Mouse (Mus musculus) urinary bladder, postnatal 4 days (tissue): ENCODE data around the gene Robo1.

Experiments used
- DNase-seq, 2 experiments: peaks; one replicate each; pipeline ENCODE4 v3.0.0; 2021 to 2022; ENCODE audit warnings: low spot score in 2 of 2

Robo1 gene

GRCm38 (mm10) chr16:72828381-72828780 is 520.3 kb downstream of the Robo1 start:
- DNase-seq: no peak

GRCm38 (mm10) chr16:72829530-72829929 is 521.4 kb downstream of the Robo1 start:
- no peak for DNase-seq

GRCm38 (mm10) chr16:72830394-72831056 is 522.4 kb downstream of the Robo1 start:
- no peak for DNase-seq

- no peak for DNase-seq
Observed at GRCm38 (mm10) chr16:72834266-72834665, 526.2 kb downstream of the Robo1 start.

- DNase-seq: no peak
Observed at GRCm38 (mm10) chr16:72839031-72839430, 530.9 kb downstream of the Robo1 start.

GRCm38 (mm10) chr16:72841066-72841465 is 533.0 kb downstream of the Robo1 start:
- DNase-seq: no peak

- DNase-seq: no peak
Observed at GRCm38 (mm10) chr16:72854101-72854500, 546.0 kb downstream of the Robo1 start.

- DNase-seq: no peak
Observed at GRCm38 (mm10) chr16:72854809-72855503, 546.9 kb downstream of the Robo1 start.

GRCm38 (mm10) chr16:72861707-72862277 is 553.7 kb downstream of the Robo1 start:
- no peak for DNase-seq

- no peak for DNase-seq
Observed at GRCm38 (mm10) chr16:72866011-72866410, 557.9 kb downstream of the Robo1 start.

GRCm38 (mm10) chr16:72874934-72875732 is 567.0 kb downstream of the Robo1 start:
- no peak for DNase-seq

GRCm38 (mm10) chr16:72888108-72888507 is 580.0 kb downstream of the Robo1 start:
- DNase-seq: no peak

GRCm38 (mm10) chr16:72889401-72889800 is 581.3 kb downstream of the Robo1 start:
- DNase-seq: no peak

- no peak for DNase-seq
Observed at GRCm38 (mm10) chr16:72897125-72897524, 589.0 kb downstream of the Robo1 start.

- no peak for DNase-seq
Observed at GRCm38 (mm10) chr16:72908895-72909294, 600.8 kb downstream of the Robo1 start.

GRCm38 (mm10) chr16:72913134-72913533 is 605.0 kb downstream of the Robo1 start:
- peak in 1 of 2 experiments; percentile 65 for DNase-seq

GRCm38 (mm10) chr16:72914068-72914630 is 606.0 kb downstream of the Robo1 start:
- DNase-seq: no peak

- DNase-seq: no peak
Observed at GRCm38 (mm10) chr16:72920013-72920412, 611.9 kb downstream of the Robo1 start.

- DNase-seq: peak; percentile 59 to 71
Observed at GRCm38 (mm10) chr16:72924423-72925224, 616.5 kb downstream of the Robo1 start.

- DNase-seq: no peak
Observed at GRCm38 (mm10) chr16:72928525-72929122, 620.5 kb downstream of the Robo1 start.

- DNase-seq: no peak
Observed at GRCm38 (mm10) chr16:72930871-72931270, 622.8 kb downstream of the Robo1 start.
